Mouse (Mus musculus) lung, postnatal 0 days (tissue): ENCODE measurements at regions not wholly inside any gene's neighbourhood (a gene's known extent, or its start where the extent isn't known, plus 50 kb on each side); places are given as distances from the start of the nearest gene placed in this dataset.

Experiments used
- CTCF ChIP-seq: IDR thresholded peaks from 2 replicates; pipeline ENCODE4 v1.5.1; 2016; ENCODE audit warnings: antibody characterized with exemption, mild to moderate bottlenecking
- EP300 ChIP-seq: IDR thresholded peaks from 2 replicates; pipeline ENCODE4 v1.6.1; 2016; ENCODE audit warnings: antibody characterized with exemption, mild to moderate bottlenecking, control low read depth

- TF ChIP-seq EP300 = no peak
- TF ChIP-seq CTCF = no peak
Observed at GRCm38 (mm10) chr16:76621715-76622114, 248.1 kb upstream of the Nrip1 start.
